Mouse (Mus musculus) layer of hippocampus, adult 18-20 months (tissue): Measurements from ENCODE around the gene Apoa5. TPM values are rescaled to one million over a fixed set of nuclear protein-coding genes. Genes with fewer than 3 reads are reported as not detected.

ENCODE experiments used
- DNase-seq, 2 experiments: peaks; one replicate each; pipeline ENCODE4 v3.0.0; 2022; ENCODE audit warnings: low spot score in 2 of 2
- long read RNA-seq: library from polyadenylated mRNA; stranded (forward); transcript quantifications from one replicate; pipeline ENCODE4 v2.0.0, GENCODE M21; 2021
- total RNA-seq, 2 experiments: library from RNA; stranded (reverse); gene quantifications; 2 replicates each; pipeline ENCODE4 v1.2.3; 2021

The Apoa5 gene
- not detected for total RNA-seq
- long read RNA-seq = 0 reads

DNA sequence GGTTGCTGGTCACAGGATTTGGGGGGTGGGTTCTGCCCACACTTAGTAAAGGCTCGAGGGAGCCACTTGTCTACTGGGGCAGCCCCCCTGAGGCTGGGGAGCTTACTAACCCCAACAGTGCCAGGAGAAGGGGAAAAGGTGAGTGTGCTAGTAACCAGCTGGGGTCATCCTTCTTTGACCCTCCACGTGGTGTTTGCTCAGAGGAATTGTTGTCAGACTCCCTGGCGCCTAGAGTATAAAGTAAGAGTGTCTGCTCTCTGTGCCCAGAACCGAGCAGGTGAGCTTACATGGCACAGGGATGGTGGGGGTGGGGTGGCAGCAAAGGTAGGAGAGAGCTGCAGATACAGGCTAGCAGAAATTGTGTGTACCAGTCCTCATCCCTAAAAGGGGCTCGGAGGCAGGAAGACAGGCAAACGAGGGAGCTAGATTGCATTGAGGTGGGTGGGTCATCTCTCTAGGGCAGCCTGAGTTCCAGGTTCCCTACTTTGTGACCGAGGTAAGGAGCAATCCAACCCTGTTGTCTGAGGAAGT lies at the start of gene Apoa5:
Gene Apoa5, plus strand, starts transcription at position 291 of the 531 bp plus-strand sequence.
- DNase-seq = no peak

- DNase-seq = no peak
Observed at GRCm38 (mm10) chr9:46223090-46223489, 45.3 kb upstream of the Apoa5 start.

DNA sequence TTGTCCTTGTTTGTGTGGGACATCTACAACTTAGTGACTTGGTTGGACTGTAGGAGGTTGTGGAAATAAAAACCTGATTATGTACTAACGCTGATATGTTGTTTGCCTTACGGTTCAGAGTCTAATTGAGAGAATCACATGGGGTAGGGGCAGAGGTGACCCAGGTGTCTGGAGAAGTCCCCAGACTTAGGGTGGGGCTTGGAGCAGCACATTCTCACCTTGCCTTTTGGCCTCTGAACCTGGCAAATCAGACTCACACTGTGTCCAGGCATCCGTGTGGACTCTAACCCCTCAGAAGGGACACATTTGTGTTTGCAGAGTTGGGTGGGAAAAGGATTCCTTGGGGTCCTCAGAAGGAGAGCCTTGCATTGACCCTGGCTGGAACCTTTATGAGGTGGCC lies 44.3 kb upstream of the Apoa5 start:
- no peak for DNase-seq

DNA sequence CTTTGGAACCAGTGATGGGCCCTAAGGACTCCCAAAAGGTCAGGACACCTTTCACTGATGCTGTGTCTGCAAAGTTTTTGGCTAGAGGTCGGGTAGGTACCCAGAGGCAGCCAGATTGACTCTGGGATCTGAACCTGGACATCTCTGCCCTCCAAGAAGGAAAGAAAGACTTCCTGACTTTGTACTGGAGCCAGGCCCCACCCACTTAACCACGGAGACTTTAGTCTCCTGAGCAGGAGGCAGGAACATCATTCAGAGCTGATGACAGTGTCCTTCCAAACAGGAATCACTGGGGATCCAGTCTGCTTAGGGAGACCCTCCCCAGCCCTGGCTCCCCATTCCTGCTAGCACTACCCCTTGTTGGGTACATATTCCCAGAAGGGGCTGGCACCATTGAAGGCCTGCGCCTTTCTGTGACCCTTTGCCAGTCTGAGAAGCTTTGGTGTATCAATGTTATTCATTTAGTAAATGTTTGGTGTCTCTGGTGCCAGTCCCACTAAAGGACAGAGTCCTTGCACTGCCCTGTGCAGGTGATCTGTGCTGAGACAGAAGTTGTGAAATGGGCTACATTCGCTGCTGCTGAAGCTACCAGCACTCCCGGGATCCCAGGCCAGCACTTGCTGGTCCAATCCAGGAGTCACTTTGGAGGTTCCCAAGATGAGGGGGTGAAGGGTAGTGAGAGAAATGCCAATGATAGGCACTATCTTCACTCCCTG lies 43.3 kb upstream of the Apoa5 start:
- DNase-seq = no peak

GRCm38 (mm10) chr9:46227064-46227614 lies 41.3 kb upstream of the Apoa5 start:
- no peak for DNase-seq

DNA sequence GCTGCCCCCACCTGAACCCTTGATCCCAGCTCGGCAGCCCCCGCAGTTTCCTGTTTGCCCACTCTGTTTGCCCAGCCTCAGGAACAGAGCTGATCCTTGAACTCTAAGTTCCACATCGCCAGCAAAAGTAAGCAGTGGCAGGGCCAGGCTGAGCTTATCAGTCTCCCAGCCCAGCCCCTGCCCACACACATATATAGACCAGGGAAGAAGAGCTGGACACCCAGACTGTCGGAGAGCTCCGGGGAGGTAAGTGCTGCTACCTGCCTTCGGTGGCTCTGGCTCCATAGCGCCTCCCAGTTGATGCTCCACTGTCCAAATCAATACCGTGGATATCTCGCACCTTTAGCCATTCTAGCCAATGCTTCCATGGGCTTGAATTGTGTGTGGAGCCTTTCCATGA lies 39.9 kb upstream of the Apoa5 start, which contains the start of gene Apoa1:
Gene Apoa1, plus strand, starts transcription at position 90 of the 400 bp plus-strand sequence.
- no peak for DNase-seq

DNA sequence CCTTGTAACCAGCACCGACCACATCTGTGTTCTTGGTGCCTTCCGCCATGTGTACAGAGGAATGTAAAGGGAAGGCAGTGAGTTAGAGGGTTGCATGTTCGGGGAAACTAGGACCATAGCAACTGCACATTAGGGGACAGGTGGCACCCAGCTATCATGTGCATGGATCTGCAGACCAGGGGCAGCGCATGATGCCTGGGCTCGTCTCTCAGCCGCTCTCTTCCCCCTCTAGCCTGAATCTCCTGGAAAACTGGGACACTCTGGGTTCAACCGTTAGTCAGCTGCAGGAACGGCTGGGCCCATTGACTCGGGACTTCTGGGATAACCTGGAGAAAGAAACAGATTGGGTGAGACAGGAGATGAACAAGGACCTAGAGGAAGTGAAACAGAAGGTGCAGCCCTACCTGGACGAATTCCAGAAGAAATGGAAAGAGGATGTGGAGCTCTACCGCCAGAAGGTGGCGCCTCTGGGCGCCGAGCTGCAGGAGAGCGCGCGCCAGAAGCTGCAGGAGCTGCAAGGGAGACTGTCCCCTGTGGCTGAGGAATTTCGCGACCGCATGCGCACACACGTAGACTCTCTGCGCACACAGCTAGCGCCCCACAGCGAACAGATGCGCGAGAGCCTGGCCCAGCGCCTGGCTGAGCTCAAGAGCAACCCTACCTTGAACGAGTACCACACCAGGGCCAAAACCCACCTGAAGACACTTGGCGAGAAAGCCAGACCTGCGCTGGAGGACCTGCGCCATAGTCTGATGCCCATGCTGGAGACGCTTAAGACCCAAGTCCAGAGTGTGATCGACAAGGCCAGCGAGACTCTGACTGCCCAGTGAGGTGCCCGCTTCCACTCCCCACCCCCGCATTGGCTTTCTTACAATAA lies 38.6 kb upstream of the Apoa5 start:
- DNase-seq = peak; percentile 85 to 91

- no peak for DNase-seq
Observed at GRCm38 (mm10) chr9:46230450-46230975, 37.9 kb upstream of the Apoa5 start.

DNA sequence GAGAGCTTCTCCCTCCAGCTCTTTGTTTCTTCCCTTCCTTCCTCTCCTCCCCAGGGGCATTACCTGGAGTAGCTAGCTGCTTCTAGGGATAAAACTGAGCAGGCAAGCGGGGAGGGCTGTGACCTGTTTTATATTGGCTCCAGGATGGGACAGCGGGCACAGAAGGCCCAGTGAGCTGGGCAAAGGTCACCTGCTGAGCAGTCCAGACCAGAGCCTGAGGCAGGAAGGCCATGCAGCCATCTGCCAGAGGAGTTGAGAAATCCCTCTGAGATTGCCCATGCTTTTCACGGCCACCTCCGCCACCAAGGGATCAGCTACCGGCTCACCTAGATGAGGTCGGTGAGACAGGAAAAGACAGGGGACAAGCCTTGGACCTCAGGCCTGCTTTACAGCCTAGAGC lies 33.2 kb upstream of the Apoa5 start:
- no peak for DNase-seq

GRCm38 (mm10) chr9:46235596-46235648 lies 33.0 kb upstream of the Apoa5 start, which contains the start of gene Apoc3:
Gene Apoc3, minus strand, starts transcription at chr9:46235636.
- DNase-seq = no peak

DNA sequence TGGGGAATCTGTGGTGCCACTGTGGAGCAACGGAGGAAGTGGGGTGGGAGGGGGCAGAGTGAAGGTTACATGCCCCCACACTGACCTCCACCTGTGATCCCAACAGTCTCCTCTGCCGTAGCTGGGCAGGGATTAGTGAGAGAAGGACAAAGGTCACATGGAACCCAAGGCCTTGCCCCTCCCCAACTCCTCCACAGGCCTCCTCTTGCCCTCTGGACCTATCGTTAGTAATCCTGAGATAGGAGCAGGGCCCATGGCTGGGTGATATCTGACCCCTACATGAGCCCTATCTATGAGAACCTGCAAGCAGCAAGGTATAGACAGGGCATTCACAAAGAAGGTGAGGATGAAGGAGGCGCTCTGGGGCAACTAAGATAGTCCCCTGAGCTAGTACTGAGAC lies 32.8 kb upstream of the Apoa5 start:
- no peak for DNase-seq

DNA sequence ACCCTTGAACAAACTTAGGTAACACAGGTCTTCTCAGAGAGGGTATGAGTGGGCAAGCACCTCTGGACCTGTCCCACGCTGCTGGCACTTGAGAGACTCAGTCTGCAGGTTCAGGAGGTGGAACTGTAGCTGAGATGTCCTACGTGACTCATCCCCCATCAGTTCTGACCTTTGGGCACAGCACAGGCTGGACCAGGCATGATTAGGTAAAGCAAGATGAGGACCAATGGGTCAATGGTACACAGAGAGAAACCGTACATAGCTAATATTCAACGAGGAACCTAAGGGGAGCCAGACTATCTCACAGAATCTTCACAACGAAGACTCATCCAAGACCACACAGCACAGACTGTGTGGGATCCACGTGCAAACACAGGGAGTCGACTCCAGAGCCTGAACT lies 29.6 kb upstream of the Apoa5 start:
- no peak for DNase-seq

DNA sequence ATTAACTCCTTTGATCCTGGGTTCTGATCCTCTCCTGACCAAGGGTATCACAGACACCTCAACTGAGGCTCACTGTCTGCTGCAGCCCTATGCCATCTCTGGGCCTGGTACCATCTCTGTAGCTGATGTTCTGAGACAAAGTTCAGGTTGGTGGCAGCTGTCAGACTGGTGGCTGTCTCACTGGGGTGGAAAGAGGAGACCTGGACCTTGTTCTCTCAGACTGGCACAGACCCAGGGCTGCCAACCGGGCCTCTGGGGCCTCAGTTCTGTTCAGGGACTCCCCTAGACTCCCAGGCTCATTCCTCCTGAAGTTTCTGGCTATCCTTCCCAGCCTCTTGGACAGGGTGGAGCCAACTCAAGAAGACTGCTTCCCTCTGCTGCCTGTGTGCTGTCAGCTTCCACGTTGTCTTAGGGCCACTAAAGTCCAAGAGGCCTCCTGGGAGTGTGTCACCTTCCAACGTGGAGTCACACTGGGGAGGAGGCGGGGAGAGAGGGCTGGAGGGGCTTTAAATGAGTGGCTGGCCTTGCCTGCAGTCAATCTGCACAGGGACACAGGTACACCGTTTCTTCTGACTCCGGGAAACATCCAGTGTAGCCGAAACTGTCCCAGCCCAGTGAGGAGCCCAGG lies 27.8 kb upstream of the Apoa5 start, which contains the start of gene Apoa4:
Gene Apoa4, plus strand, starts transcription at position 171 of the 628 bp plus-strand sequence.
- no peak for DNase-seq

DNA sequence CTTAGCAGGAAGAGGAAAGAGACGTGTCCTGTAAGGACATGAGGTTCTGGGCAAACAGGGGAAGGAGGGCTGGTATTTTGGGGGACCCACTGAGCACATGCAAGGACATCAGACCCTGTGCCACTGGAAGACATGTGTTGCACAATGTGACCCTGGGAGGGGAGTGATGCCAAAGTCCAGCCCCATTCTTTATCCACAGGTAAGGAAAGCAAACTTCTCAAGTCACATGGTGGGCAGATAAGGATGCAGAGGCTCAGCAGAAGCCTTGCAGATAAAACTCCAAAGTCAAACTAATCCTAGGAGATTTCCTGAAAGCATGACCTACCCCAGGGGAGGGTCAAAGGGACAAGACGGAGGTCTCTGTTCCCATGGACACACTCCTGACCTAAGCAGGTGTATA lies 26.6 kb upstream of the Apoa5 start:
- no peak for DNase-seq

GRCm38 (mm10) chr9:46243122-46243521 lies 25.3 kb upstream of the Apoa5 start:
- DNase-seq = no peak

DNA sequence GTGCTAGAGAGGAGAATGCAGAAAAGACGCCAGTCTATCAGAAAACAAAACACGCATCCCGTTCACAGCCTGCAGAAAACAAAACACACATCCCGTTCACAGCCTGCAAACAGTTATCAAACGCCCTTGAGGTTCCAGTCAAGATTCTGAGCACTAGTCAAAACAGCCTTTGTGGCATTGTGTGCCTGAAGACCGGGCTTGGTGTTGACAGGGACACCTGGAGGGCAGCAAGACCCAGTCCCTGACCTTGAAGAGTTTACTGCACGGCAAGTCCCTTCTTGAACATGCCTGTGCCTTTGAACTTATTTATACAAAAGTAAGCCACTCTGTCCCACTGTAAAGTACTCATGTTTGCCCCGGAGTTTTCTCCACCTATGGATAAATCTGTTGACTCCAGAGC lies 24.8 kb upstream of the Apoa5 start:
- DNase-seq = no peak

GRCm38 (mm10) chr9:46246752-46247324 lies 21.6 kb upstream of the Apoa5 start:
- DNase-seq = peak; percentile 44 to 80

- no peak for DNase-seq
Observed at GRCm38 (mm10) chr9:46256177-46256576, 12.3 kb upstream of the Apoa5 start.

GRCm38 (mm10) chr9:46256658-46257385 lies 11.6 kb upstream of the Apoa5 start:
- DNase-seq = no peak

GRCm38 (mm10) chr9:46257546-46257945 lies 10.9 kb upstream of the Apoa5 start:
- no peak for DNase-seq

DNA sequence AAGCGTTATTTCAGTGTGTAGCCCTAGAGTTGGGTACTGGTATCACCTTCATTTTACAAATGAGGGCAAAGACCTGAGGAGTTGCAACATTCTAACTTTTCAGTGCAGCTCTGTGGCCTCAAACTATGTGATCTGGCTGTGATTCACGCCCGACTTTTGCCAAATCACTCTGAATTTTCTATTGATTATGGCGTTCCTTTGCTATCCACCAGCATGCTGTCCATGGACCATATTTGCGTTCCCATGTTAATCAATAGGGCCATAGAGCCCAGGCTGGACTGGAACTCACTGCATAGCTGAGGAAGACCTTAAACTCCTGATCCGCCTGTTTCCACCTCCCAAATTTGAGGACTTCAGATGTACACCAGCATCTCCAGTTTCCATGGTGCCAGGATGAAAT lies 9.3 kb upstream of the Apoa5 start:
- no peak for DNase-seq
